ENCODE assay signal across 11 mouse cellular contexts in genomic region chr11:35513343-35513742, GRCm38 (mm10).
DNase-seq lines count a peak whose midpoint lies in the region; ATAC-seq and TF ChIP-seq lines count a peak whose summit lies in the region.
"Had no signal": no experiment of that assay in that cellular context is flagged by ENCODE, and none has a peak within 500 bp of the region (broad histone marks: within the 10 kb centered on the region; RNA-seq: fewer than 3 reads in every experiment).

No protein-coding gene starts in this region.

- no peaks in the 10 kb centered on the region for H3K36me3 ChIP-seq in forebrain, embryonic 10.5 days (replicated peaks)
- H3K36me3 ChIP-seq in hindbrain, embryonic 15.5 days: no peaks in the 10 kb centered on the region
- H3K36me3 ChIP-seq in midbrain, postnatal 0 days (ENCODE audit: insufficient read depth, low read length): no peaks in the 10 kb centered on the region

- DNase-seq in embryo, embryonic 11 days: peak; percentile 54
- no peak for DNase-seq in forebrain, embryonic 10.5 days (ENCODE audit: extremely low spot score, low spot score)
- peak; percentile 40 for DNase-seq in midbrain, postnatal 0 days (ENCODE audit: low spot score)
- DNase-seq in gastrocnemius, postnatal 36 days: no peak
- DNase-seq in urinary bladder, postnatal 4 days (ENCODE audit: low spot score in 2 of 2): no peak
- DNase-seq: cerebellum, postnatal 10 days; kidney, postnatal 14 days; right cerebral cortex, adult 18-20 months; thymus, postnatal 36 days had no signal

- H3K4me3 ChIP-seq in forebrain, embryonic 10.5 days: no peak overlapping the region
- H3K4me3 ChIP-seq in hindbrain, embryonic 15.5 days: no peak overlapping the region
- H3K4me3 ChIP-seq in midbrain, postnatal 0 days (ENCODE audit: low read depth, low read length): no peak overlapping the region

- H3K4me1 ChIP-seq in forebrain, embryonic 10.5 days: peaks cover 57% of the 10 kb centered on the region
- H3K4me1 ChIP-seq in hindbrain, embryonic 15.5 days (replicated peaks): peaks cover 14% of the 10 kb centered on the region
- H3K4me1 ChIP-seq in midbrain, postnatal 0 days (ENCODE audit: insufficient read depth, low read length): 0 out of 2 replicates have a peak, but pooled peaks cover 5% of the 10 kb centered on the region

- WGBS in forebrain, embryonic 10.5 days: 7% methylated on average over 6 of the region's 6 CpGs
- WGBS in hindbrain, embryonic 15.5 days: 4% methylated on average over 6 of the region's 6 CpGs
- 13% methylated on average over 6 of the region's 6 CpGs for WGBS in midbrain, postnatal 0 days

- H3K9ac ChIP-seq in hindbrain, embryonic 15.5 days: no peak overlapping the region
- no peak overlapping the region for H3K9ac ChIP-seq in midbrain, postnatal 0 days (replicated peaks; ENCODE audit: low read length, poor library complexity, severe bottlenecking)

- peaks cover 61% of the 10 kb centered on the region for H3K27me3 ChIP-seq in forebrain, embryonic 10.5 days (ENCODE audit: poor library complexity, severe bottlenecking)
- H3K27me3 ChIP-seq in hindbrain, embryonic 15.5 days: no peaks in the 10 kb centered on the region
- no peaks in the 10 kb centered on the region for H3K27me3 ChIP-seq in midbrain, postnatal 0 days (ENCODE audit: insufficient read depth, low read length)

- intact Hi-C loops in gastrocnemius, postnatal 36 days (cut with DNase I): no loop called here

- H3K9me3 ChIP-seq in forebrain, embryonic 10.5 days: no peaks in the 10 kb centered on the region
- H3K9me3 ChIP-seq in hindbrain, embryonic 15.5 days: no peaks in the 10 kb centered on the region
- H3K9me3 ChIP-seq in midbrain, postnatal 0 days (ENCODE audit: low read length): no peaks in the 10 kb centered on the region

- ATAC-seq in hindbrain, embryonic 15.5 days (ENCODE audit: low FRiP score, low read depth): peak; percentile 49; the same call in 1 of the 2 replicates
- no peak for ATAC-seq in midbrain, postnatal 0 days (ENCODE audit: low FRiP score)
- no peak for ATAC-seq in monocyte, adult 5-6 weeks (replicated peaks; ENCODE audit: insufficient number of reproducible peaks, low FRiP score, low TSS enrichment, poor library complexity, severe bottlenecking)

- no peak overlapping the region for H3K4me2 ChIP-seq in hindbrain, embryonic 15.5 days
- no peak overlapping the region for H3K4me2 ChIP-seq in midbrain, postnatal 0 days (ENCODE audit: low read depth, low read length, poor library complexity, severe bottlenecking)

- no peak for TF ChIP-seq CTCF in midbrain, postnatal 0 days (IDR thresholded peaks at IDR 0.05)

- H3K27ac ChIP-seq in forebrain, embryonic 10.5 days: peak overlapping the region; percentile 76
- peak overlapping the region; percentile 50 for H3K27ac ChIP-seq in hindbrain, embryonic 15.5 days (replicated peaks)
- H3K27ac ChIP-seq in midbrain, postnatal 0 days (ENCODE audit: low read depth, low read length): no peak overlapping the region

Comparison
In these comparisons a context has a peak if more than half of its experiments do, and no peak if none do; other contexts are left out.
1. DNase-seq: peak in embryo, embryonic 11 days (single experiment) and midbrain, postnatal 0 days (single experiment); none in forebrain, embryonic 10.5 days (single experiment), gastrocnemius, postnatal 36 days (0 of 2) and urinary bladder, postnatal 4 days (0 of 2).